Mouse (Mus musculus) thymus, adult 2 months (tissue): ENCODE data around the gene Cd24a.

Experiments used
- CTCF ChIP-seq: fragments of 200-500 bp; IDR thresholded peaks from 2 replicates; pipeline ENCODE4 v1.5.1; 2012; ENCODE audit warnings: mild to moderate bottlenecking, control low read depth, low read length, moderate library complexity, borderline replicate concordance; ENCODE audit not compliant: control insufficient read depth, poor library complexity, insufficient read depth; ENCODE audit errors: extremely low read depth
- POLR2A ChIP-seq: fragments of 200-500 bp; IDR thresholded peaks from 2 replicates; pipeline ENCODE4 v1.6.1; 2012; ENCODE audit warnings: mild to moderate bottlenecking, low read length, control low read depth, moderate library complexity; ENCODE audit not compliant: control insufficient read depth, poor library complexity, insufficient read depth; ENCODE audit errors: extremely low read depth

- TF ChIP-seq POLR2A (no peak), CTCF (no peak)
Measured at GRCm38 (mm10) chr10:43591477-43591876, 13.4 kb downstream of the Cd24a start.
